Mouse (Mus musculus) layer of hippocampus, adult 2 months (tissue): ENCODE measurements at regions not wholly inside any gene's neighbourhood (a gene's known extent, or its start where the extent isn't known, plus 50 kb on each side); places are given as distances from the start of the nearest gene placed in this dataset.
A peak's percentile ranks its signal among the peaks of the same experiment; 100 is the strongest.

ENCODE experiments used
- DNase-seq, 2 experiments: peaks; one replicate each; pipeline ENCODE4 v3.0.0; 2022; ENCODE audit warnings: low spot score in 2 of 2
- H3K27ac ChIP-seq: fragments of 200-600 bp; 2 replicates; pipeline ENCODE4 v1.8.1; 2022
- H3K4me3 ChIP-seq: fragments of 200-600 bp; 2 replicates; pipeline ENCODE4 v1.8.1; 2022; ENCODE audit warnings: mild to moderate bottlenecking
- CTCF ChIP-seq: fragments of 200-600 bp; conservative IDR thresholded peaks from 2 replicates; pipeline ENCODE4 v1.8.1; 2022; ENCODE audit warnings: antibody characterized with exemption, mild to moderate bottlenecking, moderate library complexity

DNA sequence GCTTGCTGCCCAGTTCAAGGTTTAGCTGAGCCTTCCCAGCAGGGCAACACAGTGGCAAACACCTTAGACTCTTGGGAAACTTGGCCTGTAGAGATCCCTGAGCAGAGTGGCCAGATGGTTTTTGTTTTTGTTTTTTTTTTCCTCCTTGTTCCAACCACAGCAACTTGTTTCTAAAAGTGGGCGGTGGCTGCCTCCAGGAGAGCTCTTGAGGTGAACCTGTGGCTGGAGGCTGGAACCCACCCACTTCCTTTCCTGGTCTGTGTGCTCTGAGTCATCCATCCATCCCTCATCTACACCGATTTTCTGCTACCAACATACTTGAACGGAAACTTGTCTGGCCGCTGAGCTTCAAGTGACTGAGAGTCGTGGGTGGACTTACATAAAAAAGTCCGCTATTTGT is 107.4 kb upstream of the Fut8 start:
- Histone ChIP-seq H3K4me3 (no peak overlapping the region), H3K27ac (no peak overlapping the region)
- no peak for DNase-seq
- no peak for TF ChIP-seq CTCF

DNA sequence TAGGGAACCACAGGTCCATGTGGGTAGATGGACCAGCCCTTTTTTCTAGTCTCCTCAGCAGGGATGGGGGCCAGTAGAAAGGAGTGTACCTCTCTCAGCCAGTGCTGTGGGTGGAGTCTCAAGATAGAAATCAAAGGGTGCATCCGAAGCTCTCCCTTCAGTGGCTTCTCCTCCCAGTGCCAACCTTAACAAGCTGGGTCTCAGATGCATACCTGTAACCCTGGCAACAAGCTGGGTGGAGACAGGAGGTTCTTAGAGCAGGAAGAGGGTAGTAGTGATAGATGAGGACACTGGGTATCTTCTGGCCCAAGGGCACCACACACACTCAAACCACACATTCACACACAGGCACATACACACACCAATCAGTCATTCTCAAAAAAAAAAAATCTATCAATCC is 113.7 kb upstream of the Fut8 start:
- no peak for DNase-seq
- no peak overlapping the region for H3K27ac ChIP-seq
- no peak for TF ChIP-seq CTCF
- no peak overlapping the region for H3K4me3 ChIP-seq

DNA sequence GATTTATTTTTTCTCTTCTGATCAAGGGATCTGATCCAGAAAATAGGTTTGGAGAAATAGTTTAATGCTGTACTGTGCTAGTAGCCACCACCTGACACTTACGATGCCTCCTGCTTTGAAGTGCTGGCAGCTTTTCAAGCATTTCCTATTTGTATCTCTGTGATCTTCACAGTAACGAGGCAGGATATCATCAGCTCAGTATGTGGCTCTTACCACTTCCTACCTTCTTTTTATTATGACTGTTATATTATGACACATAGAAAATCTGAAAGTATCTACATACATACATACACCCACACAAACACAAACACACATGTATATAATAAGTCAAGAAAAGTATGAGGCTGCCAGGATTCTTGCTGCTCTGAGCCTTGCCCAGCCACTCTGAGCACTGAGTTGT is 124.4 kb upstream of the Fut8 start:
- TF ChIP-seq CTCF = no peak
- H3K4me3 ChIP-seq = no peak overlapping the region

DNA sequence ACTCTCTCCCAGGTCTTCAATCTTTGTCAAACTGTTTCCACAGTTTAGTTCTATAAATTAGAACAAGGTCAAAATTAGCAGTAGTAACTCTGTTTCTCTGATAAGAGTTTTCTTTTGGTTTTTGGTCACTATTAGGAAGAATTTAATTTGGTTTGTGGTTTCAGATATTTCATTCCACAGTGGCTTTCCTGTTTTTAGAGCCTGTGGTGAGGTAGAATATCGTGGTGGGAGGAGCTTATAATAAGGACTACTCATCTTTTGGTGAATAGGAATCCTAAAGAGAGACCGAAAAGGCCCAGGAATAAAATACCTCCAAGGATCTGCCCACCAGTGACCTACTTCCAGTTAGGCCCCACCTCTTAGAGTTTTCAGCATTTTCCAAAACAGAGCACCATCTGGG is 125.8 kb upstream of the Fut8 start:
- no peak overlapping the region for H3K4me3 ChIP-seq
- H3K27ac ChIP-seq = no peak overlapping the region
- no peak for TF ChIP-seq CTCF
- DNase-seq = no peak

More for the DNA sequence above, 124.4 kb upstream of the Fut8 start:
- no peak for DNase-seq
- no peak overlapping the region for H3K27ac ChIP-seq

DNA sequence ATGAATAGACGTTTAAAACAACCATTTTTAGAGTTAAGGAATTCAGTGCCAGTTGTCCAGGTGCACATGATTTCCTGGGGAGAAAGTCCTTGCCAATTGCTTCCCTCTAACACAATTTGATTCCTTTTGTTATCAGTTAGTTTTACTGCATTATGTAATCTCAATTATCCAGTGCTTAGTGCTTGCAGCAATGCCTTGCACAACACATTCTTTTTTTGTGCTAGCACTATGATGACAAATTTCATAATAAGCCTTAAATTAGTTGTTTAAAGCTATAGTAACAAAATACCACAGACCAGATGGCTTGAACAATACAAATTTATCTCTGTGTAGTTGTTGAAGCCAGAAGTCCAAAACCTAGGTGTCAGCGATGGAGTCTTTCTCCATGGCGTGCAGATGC is 130.7 kb upstream of the Fut8 start:
- no peak for TF ChIP-seq CTCF
- peak in 1 of 2 experiments; percentile 31 for DNase-seq
- Histone ChIP-seq H3K4me3 (no peak overlapping the region), H3K27ac (peak overlapping the region; percentile 78)

DNA sequence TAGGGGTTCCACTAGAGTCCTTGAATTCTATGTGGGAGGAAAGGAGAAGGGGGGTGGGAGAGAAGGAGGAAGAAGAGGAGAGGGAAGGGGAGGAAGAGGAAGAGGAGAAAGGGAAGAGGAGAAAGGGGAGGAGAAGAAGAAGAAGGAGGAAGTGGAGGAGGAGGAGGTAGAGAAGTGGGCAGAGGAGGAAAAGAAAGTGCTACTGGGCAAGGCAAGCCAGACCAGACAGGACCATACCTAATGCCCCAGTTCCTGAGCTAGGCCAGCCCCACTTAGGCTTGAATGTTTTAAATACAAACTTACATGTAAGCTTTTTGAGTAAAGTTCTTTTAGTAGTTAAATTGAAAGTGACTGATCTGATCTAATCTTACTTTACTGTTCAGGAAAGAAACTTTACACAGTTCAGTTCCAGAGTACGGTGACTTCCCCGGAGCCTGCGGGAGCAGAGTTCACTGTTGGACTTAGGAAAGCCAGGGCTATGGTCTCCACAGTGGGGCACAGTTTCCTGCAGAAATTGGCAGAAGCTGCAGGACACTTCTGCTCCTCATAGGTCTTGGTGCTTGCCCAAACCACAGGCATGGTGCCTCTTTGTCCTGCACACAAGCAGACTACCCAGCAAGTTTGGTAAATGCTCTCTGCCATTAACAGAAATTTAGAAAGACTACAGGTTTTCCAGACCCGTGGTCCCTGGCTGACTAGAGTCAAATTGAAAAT is 131.9 kb upstream of the Fut8 start:
- no peak for TF ChIP-seq CTCF
- DNase-seq = no peak
- H3K27ac ChIP-seq = peak overlapping the region; percentile 78; the same call in 1 of the 2 replicates

DNA sequence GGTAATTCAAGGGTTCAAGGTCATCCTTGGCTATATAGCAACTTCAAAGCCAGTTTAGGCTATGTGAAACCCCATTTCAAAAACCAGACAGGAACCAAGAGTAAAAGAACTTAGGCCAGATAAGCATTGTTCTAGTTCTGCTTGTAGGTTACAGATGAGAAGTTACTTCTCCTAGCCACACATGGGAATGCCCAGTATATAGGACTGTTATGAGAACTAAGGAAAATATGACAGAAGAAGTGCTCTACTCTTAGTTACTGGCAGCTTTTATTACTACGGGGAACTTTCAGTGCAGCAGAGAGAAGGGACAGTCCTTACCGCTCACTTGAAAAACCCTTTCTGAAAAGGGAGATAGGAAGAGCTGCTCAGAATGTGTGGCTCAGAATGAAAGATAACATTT is 137.4 kb upstream of the Fut8 start:
- no peak for DNase-seq
- H3K27ac ChIP-seq = no peak overlapping the region
- no peak overlapping the region for H3K4me3 ChIP-seq
- no peak for TF ChIP-seq CTCF

More for the DNA sequence above, 131.9 kb upstream of the Fut8 start:
- H3K4me3 ChIP-seq = no peak overlapping the region

DNA sequence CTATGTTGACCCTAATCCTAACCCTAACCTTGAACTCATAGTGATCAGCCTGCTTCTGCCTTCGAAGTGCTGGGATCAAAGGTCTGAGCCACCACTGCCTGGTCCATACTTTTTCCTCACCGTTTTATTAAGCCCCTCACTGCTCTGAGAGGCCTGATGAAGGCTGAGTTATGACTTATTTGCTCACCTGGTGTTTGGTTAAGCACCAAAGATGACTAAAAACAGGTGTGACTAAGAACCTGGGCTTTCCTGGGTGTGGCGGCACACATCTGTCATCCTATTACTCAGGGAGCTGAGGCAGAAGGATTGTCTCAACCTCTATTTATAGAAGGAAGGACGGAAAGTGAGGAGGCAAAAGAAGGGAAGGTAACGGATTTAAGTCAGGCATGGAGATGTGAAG is 137.5 kb upstream of the Max start:
- no peak for DNase-seq
- TF ChIP-seq CTCF = no peak

DNA sequence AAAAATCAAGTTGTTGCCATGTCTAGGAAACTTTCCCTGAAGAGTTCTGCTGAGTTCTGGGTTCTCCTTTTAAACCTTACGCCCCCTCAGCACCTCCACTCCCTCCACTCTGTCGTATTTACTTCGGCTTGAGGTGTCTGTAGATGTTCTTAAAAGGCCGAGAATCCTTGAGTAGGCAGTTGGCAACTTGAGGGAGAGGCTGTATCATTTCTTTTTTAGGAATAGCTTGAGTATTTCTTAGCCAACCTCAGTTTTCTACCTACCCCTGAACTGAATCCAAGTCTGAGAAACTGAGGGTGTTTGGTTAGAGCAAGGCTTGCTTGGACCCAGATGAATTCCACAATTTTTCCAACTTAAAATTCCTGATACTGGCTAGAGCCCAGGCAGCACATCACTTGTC is 136.8 kb upstream of the Max start:
- Histone ChIP-seq H3K27ac (no peak overlapping the region), H3K4me3 (no peak overlapping the region)
- no peak for TF ChIP-seq CTCF
- DNase-seq = no peak

More for the DNA sequence above, 137.5 kb upstream of the Max start:
- no peak overlapping the region for H3K4me3 ChIP-seq
- no peak overlapping the region for H3K27ac ChIP-seq

DNA sequence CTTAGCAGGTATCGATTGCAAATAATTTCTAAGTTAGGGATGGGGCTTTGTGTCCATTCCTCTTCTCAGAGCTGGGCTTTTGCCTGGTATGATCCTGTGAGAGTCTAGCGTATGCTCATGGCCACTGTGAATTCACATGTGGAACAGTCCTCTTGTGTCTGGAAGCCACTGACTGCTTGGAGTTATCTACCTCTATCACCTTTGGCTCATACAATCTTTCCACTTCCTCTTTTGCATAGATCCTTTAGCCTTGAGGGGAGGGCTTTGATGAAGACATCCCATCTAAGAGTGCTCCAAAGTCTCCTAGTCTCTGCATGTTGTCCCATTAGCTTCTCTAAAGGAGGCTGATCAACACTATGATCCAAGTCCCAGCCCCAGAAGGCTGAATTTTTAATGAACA is 135.8 kb upstream of the Max start:
- no peak for TF ChIP-seq CTCF
- Histone ChIP-seq H3K27ac (no peak overlapping the region), H3K4me3 (no peak overlapping the region)
- no peak for DNase-seq

DNA sequence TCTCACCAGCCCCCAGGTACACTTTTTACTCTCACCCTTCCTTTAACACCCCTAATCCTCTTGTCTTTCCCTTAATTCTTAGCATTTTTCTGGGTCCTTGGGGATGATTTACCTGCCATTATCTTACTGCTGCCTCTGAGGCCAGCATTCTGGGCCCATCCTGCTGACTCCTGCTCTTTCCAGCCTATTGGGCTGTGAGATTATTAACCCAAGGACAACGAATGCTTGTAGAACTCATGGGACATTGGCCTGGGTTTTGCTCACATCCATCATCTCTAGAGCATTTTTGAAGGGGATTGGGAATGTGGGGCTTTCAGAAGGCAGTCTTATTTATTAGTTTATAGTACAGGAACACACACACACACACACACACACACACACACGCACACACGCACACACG is 134.5 kb upstream of the Max start:
- Histone ChIP-seq H3K4me3 (no peak overlapping the region), H3K27ac (no peak overlapping the region)
- TF ChIP-seq CTCF = no peak
- DNase-seq = no peak

DNA sequence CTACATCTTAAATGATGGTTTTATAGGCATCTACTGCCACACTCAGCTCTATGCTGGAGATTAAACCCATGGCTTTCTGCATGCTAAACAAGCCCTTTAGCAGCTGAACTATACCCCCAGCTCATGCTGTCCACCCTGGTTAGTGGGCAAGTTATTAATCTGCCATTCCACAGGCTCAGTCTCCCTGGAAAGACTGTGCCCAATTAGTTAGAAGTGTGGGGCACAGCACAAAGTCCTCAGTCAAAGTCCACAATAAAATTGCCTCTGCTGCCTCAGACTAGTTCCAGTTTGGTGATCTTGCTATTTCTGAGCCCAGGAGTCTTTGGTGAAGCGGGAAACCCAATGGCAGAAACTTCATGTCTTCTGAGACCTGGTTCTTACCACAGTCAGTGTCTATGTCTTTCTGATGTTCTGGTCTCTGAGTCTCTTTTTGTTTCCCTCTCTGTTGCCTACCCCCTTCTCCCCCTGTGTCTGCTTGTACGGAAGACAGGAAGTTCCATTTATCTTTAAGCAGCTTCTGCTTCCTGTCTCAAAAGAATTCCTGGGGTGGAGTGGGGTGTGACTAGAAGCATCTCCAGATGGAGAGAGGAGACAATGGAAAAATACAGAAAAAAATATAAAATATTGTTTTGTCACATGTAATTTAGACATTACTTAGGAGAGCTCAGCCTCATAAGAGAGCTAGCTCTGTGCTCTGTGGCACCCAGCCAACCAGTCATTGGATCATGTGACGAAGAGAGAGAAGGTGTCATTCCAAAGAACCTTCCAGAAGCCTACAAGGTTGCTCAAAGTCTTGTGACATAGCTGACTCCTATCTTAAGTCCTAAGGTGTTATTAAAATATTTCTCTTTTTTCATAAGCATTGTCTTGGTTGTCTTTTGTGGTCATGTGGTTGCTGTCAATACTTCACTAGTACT is 133.3 kb upstream of the Max start:
- DNase-seq = no peak
- no peak overlapping the region for H3K27ac ChIP-seq
- H3K4me3 ChIP-seq = no peak overlapping the region
- TF ChIP-seq CTCF = no peak

DNA sequence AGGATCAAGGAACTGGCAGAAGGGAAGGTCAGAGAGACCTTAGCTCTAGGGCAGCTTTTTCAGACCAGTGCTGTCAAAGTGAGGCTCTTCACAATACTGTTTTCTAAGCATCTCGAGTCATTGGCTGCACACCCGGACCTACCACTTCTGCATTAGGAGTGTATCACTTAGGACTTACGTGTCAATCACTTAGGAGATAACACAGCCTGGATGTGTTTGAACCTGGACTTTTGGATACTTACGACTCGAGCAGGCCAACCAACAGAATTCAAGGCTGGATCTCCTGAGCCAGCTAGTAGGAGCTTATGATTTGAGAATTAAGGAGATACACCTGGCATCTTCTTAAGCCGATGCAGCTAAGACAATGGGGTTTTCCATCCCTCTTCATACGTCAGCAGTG is 132.2 kb upstream of the Max start:
- Histone ChIP-seq H3K4me3 (no peak overlapping the region), H3K27ac (no peak overlapping the region)
- DNase-seq = no peak
- TF ChIP-seq CTCF = no peak

DNA sequence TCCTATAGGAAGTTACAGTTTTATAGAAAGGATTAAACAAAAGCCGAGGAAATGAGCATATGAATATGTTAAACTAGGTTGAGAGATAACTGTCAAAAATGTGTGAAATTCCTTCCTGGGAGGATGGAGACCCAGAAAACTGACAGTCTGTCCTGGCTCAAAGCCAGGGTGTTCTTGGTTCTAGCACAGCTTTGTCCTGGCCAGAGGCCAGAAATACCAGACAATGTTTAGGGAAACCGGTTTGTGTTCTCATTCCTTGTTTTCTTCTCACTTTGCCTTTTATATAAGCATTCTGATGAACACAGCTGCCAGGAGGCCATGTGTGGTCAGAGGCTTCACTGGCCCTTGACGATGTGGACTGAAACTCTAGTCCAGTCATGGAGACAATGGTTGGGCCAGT is 130.7 kb upstream of the Max start:
- Histone ChIP-seq H3K4me3 (no peak overlapping the region), H3K27ac (no peak overlapping the region)
- DNase-seq = peak; percentile 42 to 57
- no peak for TF ChIP-seq CTCF
